Mouse (Mus musculus) midbrain, embryonic 12.5 days (tissue): ENCODE measurements around the gene Mettl23. TPM values are rescaled to one million over a fixed set of nuclear protein-coding genes. Genes with fewer than 3 reads are reported as not detected.

Experiments used
- ATAC-seq: fragments of 200-750 bp; cut with Nextera tagmentation; 2 replicates; pipeline ENCODE4 v1.8.0; 2017; ENCODE audit warnings: low read depth, moderate TSS enrichment, moderate library complexity; ENCODE audit not compliant: low FRiP score
- H3K27ac ChIP-seq: fragments of 300-500 bp; sonication (generic); replicated peaks from 2 replicates; pipeline ENCODE4 v1.5.1; 2016; ENCODE audit warnings: mild to moderate bottlenecking
- H3K27me3 ChIP-seq: fragments of 300-500 bp; sonication (generic); 2 replicates; pipeline ENCODE4 v1.6.1; 2016; ENCODE audit warnings: mild to moderate bottlenecking
- H3K36me3 ChIP-seq: fragments of 300-500 bp; sonication (generic); 2 replicates; pipeline ENCODE4 v1.6.1; 2016
- H3K4me1 ChIP-seq: fragments of 300-500 bp; sonication (generic); 2 replicates; pipeline ENCODE4 v1.6.1; 2016
- H3K4me2 ChIP-seq: fragments of 300-500 bp; sonication (generic); replicated peaks from 2 replicates; pipeline ENCODE4 v1.6.1; 2016; ENCODE audit warnings: mild to moderate bottlenecking, moderate library complexity
- H3K4me3 ChIP-seq: fragments of 300-500 bp; sonication (generic); 2 replicates; pipeline ENCODE4 v1.5.1; 2016; ENCODE audit warnings: mild to moderate bottlenecking
- H3K9ac ChIP-seq: fragments of 300-500 bp; sonication (generic); replicated peaks from 2 replicates; pipeline ENCODE4 v1.6.1; 2016; ENCODE audit warnings: mild to moderate bottlenecking, moderate library complexity
- H3K9me3 ChIP-seq: fragments of 300-500 bp; sonication (generic); 2 replicates; pipeline ENCODE4 v1.6.1; 2016; ENCODE audit warnings: mild to moderate bottlenecking
- WGBS: fragments of 180-500 bp; shearing (Covaris S2); methylation state at CpG from one replicate; pipeline ENCODE4 v1.1.7; 2016; 5-methylcytosine and 5-hydroxymethylcytosine counted together
- polyA plus RNA-seq: library from polyadenylated mRNA; unstranded; fragments of >200 nt; fragmentation: Nextera tagmentation; extraction: Ambion mirVana; gene quantifications from 2 replicates; pipeline ENCODE4 v1.2.1, GENCODE M21; 2016

Mettl23 gene
- polyA plus RNA-seq, 1 experiment from 2014 or later: 72.3 TPM

GRCm38 (mm10) chr11:116851576-116852290 lies 8.7 kb downstream of the Mettl23 start:
- Histone ChIP-seq H3K36me3 (peaks cover 34% of the 10 kb centered on the region), H3K27ac (peak overlapping the region; percentile 96), H3K4me3 (peak overlapping the region; percentile 92), H3K4me2 (peak overlapping the region; percentile 84), H3K9me3 (no peaks in the 10 kb centered on the region), H3K9ac (peak overlapping the region; percentile 99), H3K27me3 (no peaks in the 10 kb centered on the region), H3K4me1 (peaks cover 22% of the 10 kb centered on the region)
- under 1% methylated on average over 26 of the region's 29 CpGs for WGBS
- ATAC-seq: no peak

- ATAC-seq: peak; percentile 41
- peaks cover 34% of the 10 kb centered on the region for H3K36me3 ChIP-seq
These were observed 9.3 kb downstream of the Mettl23 start, which contains the start of gene Mfsd11 for GRCm38 (mm10) chr11:116852291-116852890. Gene Mfsd11, plus strand, starts transcription at chr11:116852440.

GRCm38 (mm10) chr11:116852891-116853511 lies 9.9 kb downstream of the Mettl23 start, which contains the start of gene Srsf2:
Gene Srsf2, minus strand, starts transcription at chr11:116853094.
- Histone ChIP-seq H3K36me3 (peaks cover 30% of the 10 kb centered on the region), H3K27me3 (no peaks in the 10 kb centered on the region), H3K4me3 (peak within 1 kb of the TSS; percentile 92), H3K9ac (peak within 1 kb of the TSS; percentile 99), H3K4me1 (peaks cover 22% of the 10 kb centered on the region), H3K4me2 (peak within 1 kb of the TSS; percentile 84), H3K9me3 (no peaks in the 10 kb centered on the region), H3K27ac (peak within 1 kb of the TSS; percentile 96)
- ATAC-seq: peak; percentile 86
- under 1% methylated on average over 62 of the region's 74 CpGs for WGBS

More at GRCm38 (mm10) chr11:116852291-116852890, 9.3 kb downstream of the Mettl23 start, which contains the start of gene Mfsd11:
- no peaks in the 10 kb centered on the region for H3K27me3 ChIP-seq
- WGBS: under 1% methylated on average over 75 of the region's 91 CpGs
- H3K27ac ChIP-seq: peak within 1 kb of the TSS; percentile 96
- peak within 1 kb of the TSS; percentile 92 for H3K4me3 ChIP-seq
- peaks cover 22% of the 10 kb centered on the region for H3K4me1 ChIP-seq
- H3K4me2 ChIP-seq: peak within 1 kb of the TSS; percentile 84
- peak within 1 kb of the TSS; percentile 99 for H3K9ac ChIP-seq
- no peaks in the 10 kb centered on the region for H3K9me3 ChIP-seq

GRCm38 (mm10) chr11:116853512-116853928 lies 10.4 kb downstream of the Mettl23 start:
- Histone ChIP-seq H3K4me2 (peak overlapping the region; percentile 84), H3K27me3 (no peaks in the 10 kb centered on the region), H3K9me3 (no peaks in the 10 kb centered on the region), H3K9ac (peak overlapping the region; percentile 82), H3K27ac (peak overlapping the region; percentile 96), H3K4me1 (peaks cover 22% of the 10 kb centered on the region), H3K4me3 (peak overlapping the region; percentile 92), H3K36me3 (peaks cover 25% of the 10 kb centered on the region)
- ATAC-seq: peak; percentile 91
- 0% methylated on average over 36 of the region's 36 CpGs for WGBS

- WGBS: 51% methylated on average over 10 of the region's 10 CpGs
- no peaks in the 10 kb centered on the region for H3K9me3 ChIP-seq
- peaks cover 22% of the 10 kb centered on the region for H3K4me1 ChIP-seq
- H3K27me3 ChIP-seq: no peaks in the 10 kb centered on the region
- H3K36me3 ChIP-seq: peaks cover 19% of the 10 kb centered on the region
- H3K9ac ChIP-seq: peak overlapping the region; percentile 75
- peak overlapping the region; percentile 84 for H3K4me2 ChIP-seq
- H3K27ac ChIP-seq: no peak overlapping the region
- H3K4me3 ChIP-seq: peak overlapping the region; percentile 92
- ATAC-seq: no peak
These were observed 11.2 kb downstream of the Mettl23 start for GRCm38 (mm10) chr11:116854279-116854678.

GRCm38 (mm10) chr11:116857183-116857850 lies 14.2 kb downstream of the Mettl23 start:
- no peak for ATAC-seq
- WGBS: 84% methylated on average over 12 of the region's 12 CpGs
- no peaks in the 10 kb centered on the region for H3K27me3 ChIP-seq
- H3K9ac ChIP-seq: no peak overlapping the region
- no peak overlapping the region for H3K4me2 ChIP-seq
- H3K4me3 ChIP-seq: no peak overlapping the region
- no peak overlapping the region for H3K27ac ChIP-seq
- H3K36me3 ChIP-seq: peaks cover 28% of the 10 kb centered on the region
- H3K9me3 ChIP-seq: no peaks in the 10 kb centered on the region
- H3K4me1 ChIP-seq: peaks cover 12% of the 10 kb centered on the region

- WGBS: 87% methylated on average over 10 of the region's 10 CpGs
- Histone ChIP-seq H3K36me3 (peaks cover 73% of the 10 kb centered on the region), H3K9ac (no peak overlapping the region), H3K27ac (no peak overlapping the region), H3K4me2 (no peak overlapping the region), H3K4me3 (no peak overlapping the region), H3K27me3 (no peaks in the 10 kb centered on the region), H3K9me3 (no peaks in the 10 kb centered on the region), H3K4me1 (no peaks in the 10 kb centered on the region)
- no peak for ATAC-seq
These were observed 21.4 kb downstream of the Mettl23 start for GRCm38 (mm10) chr11:116864444-116864843.

GRCm38 (mm10) chr11:116865945-116866585 lies 23.0 kb downstream of the Mettl23 start:
- ATAC-seq: no peak
- WGBS: 83% methylated on average over 12 of the region's 12 CpGs

GRCm38 (mm10) chr11:116868129-116868528 lies 25.1 kb downstream of the Mettl23 start:
- Histone ChIP-seq H3K4me3 (no peak overlapping the region), H3K27ac (no peak overlapping the region), H3K9ac (no peak overlapping the region), H3K27me3 (no peaks in the 10 kb centered on the region), H3K4me1 (no peaks in the 10 kb centered on the region), H3K9me3 (no peaks in the 10 kb centered on the region), H3K4me2 (no peak overlapping the region), H3K36me3 (peaks cover 69% of the 10 kb centered on the region)
- ATAC-seq: no peak
- WGBS: 76% methylated on average over 3 of the region's 3 CpGs

More at GRCm38 (mm10) chr11:116865945-116866585, 23.0 kb downstream of the Mettl23 start:
- Histone ChIP-seq H3K27ac (no peak overlapping the region), H3K9me3 (no peaks in the 10 kb centered on the region), H3K36me3 (peaks cover 70% of the 10 kb centered on the region), H3K4me2 (no peak overlapping the region), H3K4me3 (no peak overlapping the region), H3K27me3 (no peaks in the 10 kb centered on the region), H3K9ac (no peak overlapping the region), H3K4me1 (no peaks in the 10 kb centered on the region)

GRCm38 (mm10) chr11:116869223-116869622 lies 26.1 kb downstream of the Mettl23 start:
- no peak for ATAC-seq
- H3K9ac ChIP-seq: no peak overlapping the region
- H3K9me3 ChIP-seq: no peaks in the 10 kb centered on the region
- 91% methylated on average over 8 of the region's 8 CpGs for WGBS
- no peaks in the 10 kb centered on the region for H3K4me1 ChIP-seq
- H3K4me3 ChIP-seq: no peak overlapping the region
- H3K27me3 ChIP-seq: no peaks in the 10 kb centered on the region
- H3K36me3 ChIP-seq: peaks cover 70% of the 10 kb centered on the region
- no peak overlapping the region for H3K27ac ChIP-seq
- H3K4me2 ChIP-seq: no peak overlapping the region

GRCm38 (mm10) chr11:116869641-116870040 lies 26.6 kb downstream of the Mettl23 start:
- Histone ChIP-seq H3K27me3 (no peaks in the 10 kb centered on the region), H3K9ac (no peak overlapping the region), H3K27ac (no peak overlapping the region), H3K4me3 (no peak overlapping the region), H3K9me3 (no peaks in the 10 kb centered on the region), H3K4me1 (no peaks in the 10 kb centered on the region), H3K4me2 (no peak overlapping the region), H3K36me3 (peaks cover 70% of the 10 kb centered on the region)
- no peak for ATAC-seq
- 86% methylated on average over 4 of the region's 4 CpGs for WGBS
